Mouse (Mus musculus) embryo, embryonic 10.5 days (tissue): Measurements from ENCODE around the gene Rars.

Source experiments
- DNase-seq: peaks from one replicate; pipeline ENCODE4 v3.0.0-alpha.2; 2015; ENCODE audit warnings: low spot score

The Rars gene

DNA sequence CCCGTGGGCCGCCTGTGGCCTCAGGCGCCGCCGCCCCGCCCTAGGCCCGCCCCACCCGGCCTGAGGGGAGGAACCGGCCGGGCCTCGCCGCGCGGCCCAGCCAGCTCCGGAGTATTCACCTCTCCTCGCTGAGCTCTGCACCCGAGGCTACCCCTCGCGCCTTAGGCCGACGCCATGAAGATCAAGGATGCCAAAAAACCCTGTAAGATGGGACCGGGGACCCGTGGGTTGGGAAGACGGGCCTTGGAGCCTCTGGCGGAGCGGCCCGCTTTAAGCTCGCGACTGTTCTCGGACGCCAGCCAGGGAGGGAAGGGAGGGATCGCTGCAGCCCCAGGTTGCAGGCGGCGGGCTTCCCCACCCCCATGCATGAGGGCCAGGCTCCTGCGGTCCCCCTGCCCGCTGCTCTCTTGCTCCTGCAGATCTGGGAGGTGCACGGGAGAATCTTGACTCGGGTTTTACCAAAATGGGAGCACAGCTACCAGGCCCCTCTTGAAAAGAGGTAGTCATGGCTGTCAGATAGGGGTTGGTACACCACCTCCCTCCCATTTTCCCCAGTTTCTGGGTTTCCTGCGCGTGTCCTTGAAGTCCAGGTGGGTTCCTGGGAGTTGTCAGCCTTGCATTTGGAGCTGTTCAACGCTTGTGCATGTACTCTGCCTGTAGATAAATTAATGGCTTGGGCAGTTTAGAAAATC, 64.4 kb downstream of the Rars start:
- DNase-seq: no peak

- DNase-seq: peak; percentile 99
Measured at GRCm38 (mm10) chr11:35769188-35769745, 65.0 kb downstream of the Rars start, which contains the start of gene Pank3. Gene Pank3, plus strand, starts transcription at chr11:35769484.

DNA sequence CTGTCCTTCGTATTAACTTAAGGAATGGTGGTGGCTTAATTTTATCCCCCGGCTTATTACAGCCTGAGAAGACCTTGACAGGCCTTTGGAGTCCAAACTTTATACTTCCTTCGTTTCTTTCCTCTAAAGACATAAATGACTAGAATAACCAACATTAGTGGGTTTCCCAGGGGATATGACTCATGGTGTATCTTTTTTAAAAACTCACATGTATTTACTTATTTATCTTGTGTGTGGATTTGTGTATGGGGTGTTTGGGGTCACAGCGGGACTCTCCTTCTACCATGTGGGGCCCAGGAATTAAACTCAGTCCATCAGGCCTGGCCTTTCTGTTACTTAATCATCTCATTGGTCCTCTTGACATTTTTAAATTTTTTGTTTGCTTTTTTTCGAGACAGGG, 67.5 kb downstream of the Rars start:
- DNase-seq: no peak

DNA sequence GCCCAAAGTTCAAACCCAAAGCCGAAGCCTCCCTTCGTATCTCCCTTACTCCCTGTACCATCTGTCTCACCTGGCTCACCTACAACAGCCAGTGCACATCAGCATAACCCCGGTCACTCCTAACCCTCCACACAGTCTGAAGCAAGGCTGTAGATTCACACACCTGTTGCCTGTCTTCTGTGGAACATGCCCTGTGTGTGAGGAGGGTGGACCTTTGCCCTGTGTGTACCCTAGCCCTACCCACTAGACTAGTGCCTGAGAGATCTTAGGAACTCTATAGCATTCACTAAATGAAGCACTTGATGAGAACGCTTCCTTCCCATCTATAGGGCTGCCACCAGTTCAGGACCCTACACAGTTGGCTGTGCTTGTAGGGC, 73.7 kb downstream of the Rars start:
- no peak for DNase-seq

GRCm38 (mm10) chr11:35760001-35760626, 74.2 kb downstream of the Rars start:
- DNase-seq: no peak
